Comparison of ENCODE assay signal across 11 mouse cellular contexts in genomic region chr5:90876045-90876444, GRCm38 (mm10). TPM values are rescaled to one million over a fixed set of nuclear protein-coding genes. Genes with fewer than 3 reads are reported as not detected.
A peak's percentile ranks its signal among the peaks of the same experiment; 100 is the strongest.
DNase-seq lines count a peak whose midpoint lies in the region; ATAC-seq and TF ChIP-seq lines count a peak whose summit lies in the region.
"Had no signal": no experiment of that assay in that cellular context is flagged by ENCODE, and none has a peak within 500 bp of the region (broad histone marks: within the 10 kb centered on the region; RNA-seq: fewer than 3 reads in every experiment).

No protein-coding gene starts in this region.

- H3K4me1 ChIP-seq in embryonic facial prominence, embryonic 14.5 days (ENCODE audit: control insufficient read depth, insufficient read depth, low read length), result no peaks in the 10 kb centered on the region
- no peaks in the 10 kb centered on the region for H3K4me1 ChIP-seq in embryonic facial prominence, embryonic 10.5 days
- H3K4me1 ChIP-seq in forebrain, embryonic 12.5 days, result no peaks in the 10 kb centered on the region
- H3K4me1 ChIP-seq: hindbrain, embryonic 12.5 days had no signal

- no peak overlapping the region for H3K4me2 ChIP-seq in embryonic facial prominence, embryonic 14.5 days (ENCODE audit: low read depth, low read length)
- H3K4me2 ChIP-seq in forebrain, embryonic 12.5 days, result no peak overlapping the region
- H3K4me2 ChIP-seq: hindbrain, embryonic 12.5 days; limb, embryonic 13.5 days had no signal

- no peaks in the 10 kb centered on the region for H3K9me3 ChIP-seq in embryonic facial prominence, embryonic 14.5 days (ENCODE audit: control insufficient read depth, low read length)
- no peaks in the 10 kb centered on the region for H3K9me3 ChIP-seq in embryonic facial prominence, embryonic 10.5 days
- H3K9me3 ChIP-seq in forebrain, embryonic 12.5 days, result no peaks in the 10 kb centered on the region
- H3K9me3 ChIP-seq: hindbrain, embryonic 12.5 days; limb, embryonic 13.5 days had no signal

- POLR2A ChIA-PET in Patski (lab: Charles Lee), result interaction anchor here (0.7 to 1.5 kb wide), 5 partner anchors 14 to 193 kb away, joined by 3 to 4 read pairs (median 3); partner anchors contain the start of gene Mthfd2l

- in situ Hi-C loops in Patski (cut with MboI; ENCODE audit: low pct_unique_long_range_greater_than_20kb), result loop anchor here (25.0 kb wide), 1 partner anchor 1414 kb away; the partner anchor contains the start of gene Gc

- H3K27ac ChIP-seq in embryonic facial prominence, embryonic 14.5 days (replicated peaks; ENCODE audit: low read depth, low read length), result no peak overlapping the region
- no peak overlapping the region for H3K27ac ChIP-seq in embryonic facial prominence, embryonic 10.5 days (replicated peaks)
- no peak overlapping the region for H3K27ac ChIP-seq in forebrain, embryonic 12.5 days
- H3K27ac ChIP-seq: hindbrain, embryonic 12.5 days; limb, embryonic 13.5 days had no signal

- H3K36me3 ChIP-seq in embryonic facial prominence, embryonic 14.5 days (ENCODE audit: control insufficient read depth, insufficient read depth, low read length), result no peaks in the 10 kb centered on the region
- H3K36me3 ChIP-seq in embryonic facial prominence, embryonic 10.5 days (replicated peaks), result no peaks in the 10 kb centered on the region
- H3K36me3 ChIP-seq in forebrain, embryonic 12.5 days (replicated peaks), result no peaks in the 10 kb centered on the region
- H3K36me3 ChIP-seq: hindbrain, embryonic 12.5 days; limb, embryonic 13.5 days had no signal

- DNase-seq in embryonic facial prominence, embryonic 14.5 days (ENCODE audit: low spot score), result peak; percentile 70
- no peak for DNase-seq in embryonic facial prominence, embryonic 10.5 days (ENCODE audit: low spot score)
- peak; percentile 98 for DNase-seq in Patski (ENCODE audit: low read depth, low spot score)
- peak; percentile 57 for DNase-seq in heart, adult 8-10 months (ENCODE audit: low spot score)
- peak; percentile 47 for DNase-seq in lung, adult 18-20 months
- no peak for DNase-seq in cerebellum, adult 18-20 months
- DNase-seq in embryo, embryonic 11 days, result no peak
- DNase-seq: right cerebral cortex, postnatal 14 days had no signal

- peak; percentile 50; the same call in 1 of the 2 replicates for ATAC-seq in embryonic facial prominence, embryonic 14.5 days (ENCODE audit: low read depth)
- ATAC-seq in Patski, result peak; percentile 92
- no peak for ATAC-seq in forebrain, embryonic 12.5 days (ENCODE audit: low FRiP score)

- no peaks in the 10 kb centered on the region for H3K27me3 ChIP-seq in embryonic facial prominence, embryonic 14.5 days (replicated peaks; ENCODE audit: control insufficient read depth, insufficient read depth, low read length)
- H3K27me3 ChIP-seq in embryonic facial prominence, embryonic 10.5 days (replicated peaks; ENCODE audit: low read depth, poor library complexity, severe bottlenecking), result no peaks in the 10 kb centered on the region
- H3K27me3 ChIP-seq in Patski, result no peaks in the 10 kb centered on the region
- no peaks in the 10 kb centered on the region for H3K27me3 ChIP-seq in forebrain, embryonic 12.5 days
- H3K27me3 ChIP-seq: hindbrain, embryonic 12.5 days had no signal

- H3K9ac ChIP-seq in embryonic facial prominence, embryonic 14.5 days (ENCODE audit: low read depth, low read length), result no peak overlapping the region
- H3K9ac ChIP-seq in forebrain, embryonic 12.5 days, result no peak overlapping the region
- H3K9ac ChIP-seq: hindbrain, embryonic 12.5 days; limb, embryonic 13.5 days had no signal

- peak; percentile 52 for TF ChIP-seq CTCF in Patski (IDR thresholded peaks at IDR 0.05)

- CTCF ChIA-PET in Patski (lab: Charles Lee), result interaction anchor here (0.7 to 2.4 kb wide), 14 partner anchors 8 to 287 kb away, joined by 3 to 12 read pairs (median 4); partner anchors contain the start of genes Cxcl1, Cxcl2 and Cxcl5

- H3K4me3 ChIP-seq in embryonic facial prominence, embryonic 14.5 days (ENCODE audit: low read depth, low read length), result no peak overlapping the region
- H3K4me3 ChIP-seq in embryonic facial prominence, embryonic 10.5 days, result no peak overlapping the region
- H3K4me3 ChIP-seq in forebrain, embryonic 12.5 days (replicated peaks), result no peak overlapping the region
- H3K4me3 ChIP-seq: hindbrain, embryonic 12.5 days; limb, embryonic 13.5 days had no signal

- WGBS in embryonic facial prominence, embryonic 14.5 days, result 56% methylated on average over 4 of the region's 4 CpGs
- WGBS in embryonic facial prominence, embryonic 10.5 days, result 79% methylated on average over 4 of the region's 4 CpGs
- 82% methylated on average over 4 of the region's 4 CpGs for WGBS in forebrain, embryonic 12.5 days

RNA-seq across cellular contexts. Expression of gene Cxcl1, which starts 15.0 kb away (rescaled TPM):
- 1.3 TPM in 2 replicates for polyA plus RNA-seq in embryonic facial prominence, embryonic 14.5 days (2014; fragmentation: Nextera tagmentation; extraction: Ambion mirVana)
- polyA plus RNA-seq in embryonic facial prominence, embryonic 10.5 days (2016; fragmentation: Nextera tagmentation; extraction: Ambion mirVana), result 0.10 TPM in 1 of 2 replicates, not detected in the other
- polyA plus RNA-seq in Patski (2021), result 86.7 TPM
- total RNA-seq in heart, adult 8-10 months (2022), result 1 to 10 TPM in 2 of 4 experiments, under 1 TPM in 2; 0.38 to 1.3 (median 0.92) TPM
- not detected in 2 replicates for polyA plus RNA-seq in forebrain, embryonic 12.5 days (2016; fragmentation: Nextera tagmentation; extraction: Ambion mirVana)

RNA-seq across cellular contexts. Expression of gene Cxcl2, which starts 27.6 kb away (rescaled TPM):
- polyA plus RNA-seq in embryonic facial prominence, embryonic 14.5 days (2014; fragmentation: Nextera tagmentation; extraction: Ambion mirVana), result 0.18 TPM in 1 of 2 replicates, not detected in the other
- polyA plus RNA-seq in embryonic facial prominence, embryonic 10.5 days (2016; fragmentation: Nextera tagmentation; extraction: Ambion mirVana), result not detected in 2 replicates
- polyA plus RNA-seq in Patski (2021), result 0.24 TPM
- 1 to 10 TPM in 1 of 4 experiments, not detected in 3; 2.3 TPM for total RNA-seq in heart, adult 8-10 months (2022)
- not detected in 2 replicates for polyA plus RNA-seq in forebrain, embryonic 12.5 days (2016; fragmentation: Nextera tagmentation; extraction: Ambion mirVana)
- polyA plus RNA-seq: hindbrain, embryonic 12.5 days had no signal

RNA-seq across cellular contexts. Expression of gene Mthfd2l, which starts 54.9 kb away (rescaled TPM):
- polyA plus RNA-seq in embryonic facial prominence, embryonic 14.5 days (2014; fragmentation: Nextera tagmentation; extraction: Ambion mirVana), result 43.1 and 47.7 TPM in 2 replicates
- 53.2 and 58.7 TPM in 2 replicates for polyA plus RNA-seq in embryonic facial prominence, embryonic 10.5 days (2016; fragmentation: Nextera tagmentation; extraction: Ambion mirVana)
- 30.6 TPM for polyA plus RNA-seq in Patski (2021)
- total RNA-seq in heart, adult 8-10 months (2022), result 1 to 10 TPM; 6.8 to 8.8 (median 7.9) TPM
- 96.0 and 100 TPM in 2 replicates for polyA plus RNA-seq in forebrain, embryonic 12.5 days (2016; fragmentation: Nextera tagmentation; extraction: Ambion mirVana)

Comparison
In these comparisons a context has a peak if more than half of its experiments do, and no peak if none do; other contexts are left out.
1. DNase-seq: peak in embryonic facial prominence, embryonic 14.5 days (single experiment), Patski (single experiment), heart, adult 8-10 months (single experiment) and lung, adult 18-20 months (2 of 2); none in embryonic facial prominence, embryonic 10.5 days (single experiment), cerebellum, adult 18-20 months (0 of 2) and embryo, embryonic 11 days (single experiment).
2. RNA of gene Cxcl1, which starts 15.0 kb away (polyA plus RNA-seq): 86.7 TPM in Patski (single experiment); 1.3 TPM in embryonic facial prominence, embryonic 14.5 days, 0.10 TPM in embryonic facial prominence, embryonic 10.5 days and not detected in forebrain, embryonic 12.5 days; every median in the first group is over 10 times any median in the second.